Mouse (Mus musculus): ENCODE results near the gene Rasgrp1.

The Rasgrp1 gene

GRCm38 (mm10) chr2:117342547-117343239 is at the start of gene Rasgrp1:
Rasgrp1 (minus strand) TSS chr2:117343001.
- peak; percentile 75 to 77 for DNase-seq (ENCODE audit: low spot score in 2 of 2)

GRCm38 (mm10) chr2:117389925-117390892 is 47.4 kb upstream of the Rasgrp1 start:
- peak; percentile 52 to 67 for DNase-seq (ENCODE audit: low spot score in 2 of 2)

GRCm38 (mm10) chr2:117389460-117389859 is 46.7 kb upstream of the Rasgrp1 start:
- DNase-seq (ENCODE audit: low spot score in 2 of 2): no peak

GRCm38 (mm10) chr2:117388121-117388520 is 45.3 kb upstream of the Rasgrp1 start:
- peak; percentile 44 for DNase-seq (ENCODE audit: low spot score in 2 of 2)

GRCm38 (mm10) chr2:117386981-117387705 is 44.3 kb upstream of the Rasgrp1 start:
- DNase-seq (ENCODE audit: low spot score in 2 of 2): peak; percentile 67 to 74

GRCm38 (mm10) chr2:117386036-117386590 is 43.3 kb upstream of the Rasgrp1 start:
- DNase-seq (ENCODE audit: low spot score in 2 of 2): peak; percentile 50 to 64

GRCm38 (mm10) chr2:117381314-117381713 is 38.5 kb upstream of the Rasgrp1 start:
- DNase-seq (ENCODE audit: low spot score in 2 of 2): peak; percentile 77 to 78

- DNase-seq (ENCODE audit: low spot score in 2 of 2): no peak
Observed at GRCm38 (mm10) chr2:117374293-117374830, 31.6 kb upstream of the Rasgrp1 start.

GRCm38 (mm10) chr2:117371706-117372105 is 28.9 kb upstream of the Rasgrp1 start:
- DNase-seq (ENCODE audit: low spot score in 2 of 2): no peak

GRCm38 (mm10) chr2:117366478-117366877 is 23.7 kb upstream of the Rasgrp1 start:
- no peak for DNase-seq (ENCODE audit: low spot score in 2 of 2)

GRCm38 (mm10) chr2:117364056-117364455 is 21.3 kb upstream of the Rasgrp1 start:
- DNase-seq (ENCODE audit: low spot score in 2 of 2): no peak

GRCm38 (mm10) chr2:117357939-117358338 is 15.1 kb upstream of the Rasgrp1 start:
- no peak for DNase-seq (ENCODE audit: low spot score in 2 of 2)

- DNase-seq (ENCODE audit: low spot score in 2 of 2): no peak
Observed at GRCm38 (mm10) chr2:117352305-117353123, 9.7 kb upstream of the Rasgrp1 start.

GRCm38 (mm10) chr2:117350138-117350537 is 7.3 kb upstream of the Rasgrp1 start:
- DNase-seq (ENCODE audit: low spot score in 2 of 2): no peak

GRCm38 (mm10) chr2:117343240-117343624 is 431 bp upstream of the Rasgrp1 start:
- DNase-seq (ENCODE audit: low spot score in 2 of 2): no peak

- peak; percentile 80 to 87 for DNase-seq (ENCODE audit: low spot score in 2 of 2)
Observed at GRCm38 (mm10) chr2:117342090-117342546, 683 bp downstream of the Rasgrp1 start.

- no peak for DNase-seq (ENCODE audit: low spot score in 2 of 2)
Observed at GRCm38 (mm10) chr2:117338501-117338900, 4.3 kb downstream of the Rasgrp1 start.

- DNase-seq (ENCODE audit: low spot score in 2 of 2): peak; percentile 51 to 54
Observed at GRCm38 (mm10) chr2:117337902-117338301, 4.9 kb downstream of the Rasgrp1 start.

GRCm38 (mm10) chr2:117336946-117337665 is 5.7 kb downstream of the Rasgrp1 start:
- DNase-seq (ENCODE audit: low spot score in 2 of 2): no peak
